ENCODE assay signal across 8 mouse cellular contexts in genomic region chr14:28089636-28090443, GRCm38 (mm10).
DNase-seq lines count a peak whose midpoint lies in the region; ATAC-seq and TF ChIP-seq lines count a peak whose summit lies in the region.

No protein-coding gene starts in this region.

- H3K4me1 ChIP-seq in liver, adult 2 months (ENCODE audit: control insufficient read depth, insufficient read depth, low read length) = peaks cover 4% of the 10 kb centered on the region
- H3K4me1 ChIP-seq in liver, embryonic 11.5 days (replicated peaks; ENCODE audit: control insufficient read depth, insufficient read depth, low read length) = no peaks in the 10 kb centered on the region
- H3K4me1 ChIP-seq in cortical plate, adult 2 months (ENCODE audit: control insufficient read depth, insufficient read depth, low read length) = no peaks in the 10 kb centered on the region
- H3K4me1 ChIP-seq in lung, postnatal 0 days (ENCODE audit: insufficient read depth, low read depth, low read length) = no peaks in the 10 kb centered on the region

- ATAC-seq in liver, embryonic 11.5 days (replicated peaks; ENCODE audit: low FRiP score) = no peak
- no peak; the same call in 1 of the 2 replicates for ATAC-seq in lung, postnatal 0 days

- no peaks in the 10 kb centered on the region for H3K36me3 ChIP-seq in liver, adult 2 months (ENCODE audit: control insufficient read depth, insufficient read depth, low read length)
- H3K36me3 ChIP-seq in liver, embryonic 11.5 days (ENCODE audit: control insufficient read depth, insufficient read depth, low read length) = no peaks in the 10 kb centered on the region
- H3K36me3 ChIP-seq in lung, postnatal 0 days (ENCODE audit: insufficient read depth, low read length) = no peaks in the 10 kb centered on the region

- no peaks in the 10 kb centered on the region for H3K9me3 ChIP-seq in liver, embryonic 11.5 days (ENCODE audit: control insufficient read depth, low read length)
- no peaks in the 10 kb centered on the region for H3K9me3 ChIP-seq in lung, postnatal 0 days (ENCODE audit: low read length)

- no peak overlapping the region for H3K4me2 ChIP-seq in liver, embryonic 11.5 days
- no peak overlapping the region for H3K4me2 ChIP-seq in lung, postnatal 0 days (replicated peaks; ENCODE audit: low read depth, low read length)

- H3K9ac ChIP-seq in liver, adult 2 months (ENCODE audit: low read depth, low read length) = no peak overlapping the region
- no peak overlapping the region for H3K9ac ChIP-seq in liver, embryonic 11.5 days (ENCODE audit: low read depth, low read length)
- H3K9ac ChIP-seq in lung, postnatal 0 days (replicated peaks; ENCODE audit: low read depth) = no peak overlapping the region

- 78% methylated on average over 8 of the region's 8 CpGs for WGBS in liver, adult 2 months
- WGBS in liver, embryonic 11.5 days = 57% methylated on average over 8 of the region's 8 CpGs
- WGBS in lung, postnatal 0 days = 66% methylated on average over 8 of the region's 8 CpGs

- peak; percentile 28; the same call in 1 of the 2 replicates for TF ChIP-seq CTCF in liver, adult 2 months (IDR thresholded peaks at IDR 0.05; ENCODE audit: low read depth, low read length)
- TF ChIP-seq CTCF in cortical plate, adult 2 months (IDR thresholded peaks at IDR 0.05; ENCODE audit: extremely low read depth, insufficient read depth, low read length) = peak; percentile 40; the same call in 1 of the 2 replicates
- peak; percentile 74 for TF ChIP-seq CTCF in lung, postnatal 0 days (IDR thresholded peaks at IDR 0.05)

- H3K27ac ChIP-seq in liver, adult 2 months (replicated peaks; ENCODE audit: insufficient read depth, low read depth, low read length) = no peak overlapping the region
- H3K27ac ChIP-seq in liver, embryonic 11.5 days (ENCODE audit: low read depth, low read length) = no peak overlapping the region
- no peak overlapping the region; the same call in 1 of the 2 replicates for H3K27ac ChIP-seq in cortical plate, adult 2 months (ENCODE audit: insufficient read depth, low read length)
- no peak overlapping the region for H3K27ac ChIP-seq in lung, postnatal 0 days (ENCODE audit: low read length)

- DNase-seq in cerebellum, adult 9-11 months = peak; percentile 6
- no peak for DNase-seq in cerebellum, adult 9-10 months
- DNase-seq in liver, adult 2 months (ENCODE audit: extremely low read depth, low read depth, low spot score) = peak; percentile 39
- no peak for DNase-seq in liver, embryonic 11.5 days (ENCODE audit: low spot score)
- DNase-seq in lung, postnatal 0 days (ENCODE audit: low spot score) = peak; percentile 66
- no peak for DNase-seq in ovary, postnatal 14 days (ENCODE audit: low spot score)
- no peak for DNase-seq in urinary bladder, adult 18-20 months (ENCODE audit: low spot score in 2 of 2)

- H3K79me2 ChIP-seq in liver, adult 2 months (ENCODE audit: control insufficient read depth, insufficient read depth, low read length) = no peaks in the 10 kb centered on the region

- TF ChIP-seq EP300 in lung, postnatal 0 days (IDR thresholded peaks at IDR 0.05) = no peak

- TF ChIP-seq POLR2A in liver, adult 2 months (IDR thresholded peaks at IDR 0.05; ENCODE audit: extremely low read depth, insufficient read depth, low read length) = no peak
- TF ChIP-seq POLR2A in cortical plate, adult 2 months (IDR thresholded peaks at IDR 0.05; ENCODE audit: extremely low read depth, insufficient read depth, low read length) = no peak

- H3K4me3 ChIP-seq in liver, adult 2 months (ENCODE audit: insufficient read depth, low read depth, low read length) = no peak overlapping the region
- H3K4me3 ChIP-seq in liver, embryonic 11.5 days (ENCODE audit: low read depth, low read length) = no peak overlapping the region
- no peak overlapping the region for H3K4me3 ChIP-seq in cortical plate, adult 2 months (ENCODE audit: insufficient read depth, low read length)
- no peak overlapping the region for H3K4me3 ChIP-seq in lung, postnatal 0 days (ENCODE audit: low read depth, low read length)

- H3K27me3 ChIP-seq in liver, adult 2 months (ENCODE audit: control insufficient read depth, insufficient read depth, low read length) = no peaks in the 10 kb centered on the region
- H3K27me3 ChIP-seq in liver, embryonic 11.5 days (replicated peaks; ENCODE audit: control insufficient read depth, insufficient read depth, low read length) = no peaks in the 10 kb centered on the region
- H3K27me3 ChIP-seq in lung, postnatal 0 days (replicated peaks; ENCODE audit: insufficient read depth, low read length) = no peaks in the 10 kb centered on the region

Comparison
In these comparisons a context has a peak if more than half of its experiments do, and no peak if none do; other contexts are left out.
1. DNase-seq: peak in cerebellum, adult 9-11 months (single experiment), liver, adult 2 months (single experiment) and lung, postnatal 0 days (single experiment); none in cerebellum, adult 9-10 months (single experiment), liver, embryonic 11.5 days (single experiment), ovary, postnatal 14 days (single experiment) and urinary bladder, adult 18-20 months (0 of 2).
2. Peak in every context shown above with its lines, with median percentiles within 50 percentile points of each other: CTCF ChIP-seq.